Mouse (Mus musculus) monocyte, adult 5-6 weeks (primary cell): ENCODE measurements around the gene Hils1. TPM values are rescaled to one million over a fixed set of nuclear protein-coding genes. Genes with fewer than 3 reads are reported as not detected.
"Not testable (repeated sequence)": the region's sequence is repeated elsewhere in the genome, so short reads cannot be mapped to it uniquely, and the experiment has no call there.

Experiments
- ATAC-seq: fragments of 153-309, 156-312 bp; replicated peaks from 2 replicates; pipeline ENCODE4 v1.8.0; 2017; ENCODE audit warnings: mild to moderate bottlenecking; ENCODE audit not compliant: low TSS enrichment, insufficient number of reproducible peaks, severe bottlenecking, poor library complexity, low FRiP score
- total RNA-seq: library from RNA; stranded (forward); fragments of 200-1000, 200-491, 200-594 nt; gene quantifications from 3 replicates; pipeline ENCODE4 v1.2.3, GENCODE M21; 2017

Hils1 gene
- total RNA-seq, 1 experiment from 2014 or later, result 2.5 TPM

- ATAC-seq, result no peak
Observed at GRCm38 (mm10) chr11:94943054-94943453, 24.3 kb upstream of the Hils1 start.

- ATAC-seq, result no peak
Observed at GRCm38 (mm10) chr11:94944295-94944694, 23.1 kb upstream of the Hils1 start.

- no peak for ATAC-seq
Observed at GRCm38 (mm10) chr11:94945236-94945635, 22.2 kb upstream of the Hils1 start.

GRCm38 (mm10) chr11:94952169-94952568 is 15.2 kb upstream of the Hils1 start:
- ATAC-seq, result no peak

- ATAC-seq, result no peak
Observed at GRCm38 (mm10) chr11:94955103-94955502, 12.3 kb upstream of the Hils1 start.

- no peak for ATAC-seq
Observed at GRCm38 (mm10) chr11:94957693-94958064, 9.7 kb upstream of the Hils1 start.

GRCm38 (mm10) chr11:94958065-94958858 is 9.1 kb upstream of the Hils1 start:
- no peak for ATAC-seq

GRCm38 (mm10) chr11:94962534-94963101 is 4.8 kb upstream of the Hils1 start:
- no peak for ATAC-seq

- no peak for ATAC-seq
Observed at GRCm38 (mm10) chr11:94968187-94968586, 794 bp downstream of the Hils1 start.

GRCm38 (mm10) chr11:94969709-94970108 is 2.3 kb downstream of the Hils1 start:
- not testable (repeated sequence) for ATAC-seq

- no peak for ATAC-seq
Observed at GRCm38 (mm10) chr11:94970210-94970943, 3.0 kb downstream of the Hils1 start.

GRCm38 (mm10) chr11:94971895-94972615 is 4.7 kb downstream of the Hils1 start:
- ATAC-seq, result no peak

- ATAC-seq, result no peak
Observed at GRCm38 (mm10) chr11:94972887-94973286, 5.5 kb downstream of the Hils1 start.

- no peak for ATAC-seq
Observed at GRCm38 (mm10) chr11:94973313-94973712, 5.9 kb downstream of the Hils1 start.

GRCm38 (mm10) chr11:94974951-94975350 is 7.6 kb downstream of the Hils1 start:
- no peak for ATAC-seq

- no peak for ATAC-seq
Observed at GRCm38 (mm10) chr11:94976199-94976598, 8.8 kb downstream of the Hils1 start, which contains the start of gene Sgca. Sgca (minus strand) TSS chr11:94976327.

GRCm38 (mm10) chr11:94978178-94978915 is 11.0 kb downstream of the Hils1 start:
- no peak for ATAC-seq

GRCm38 (mm10) chr11:94978947-94979346 is 11.6 kb downstream of the Hils1 start:
- peak; percentile 98 for ATAC-seq
